Mouse (Mus musculus): ENCODE results near the gene Dcaf15.

The Dcaf15 gene

DNA sequence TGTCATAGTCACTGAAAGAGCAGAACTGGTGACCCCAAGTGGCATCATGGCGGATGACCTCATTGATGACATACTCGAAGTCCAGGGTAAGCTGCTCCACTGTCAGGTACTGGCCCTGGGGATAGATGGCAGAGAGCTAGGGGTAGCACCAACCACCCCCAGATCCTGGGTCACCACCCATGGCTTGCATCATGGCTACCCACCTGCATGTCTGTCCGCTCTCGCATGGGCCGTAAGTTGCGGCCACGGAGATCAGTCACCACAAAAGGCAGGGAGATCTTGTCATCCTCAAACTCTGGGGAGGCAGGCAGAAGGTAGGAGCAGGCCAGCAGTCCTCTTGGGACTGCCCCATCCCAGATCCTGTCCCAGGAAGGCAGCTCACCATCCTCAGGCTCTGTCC is 6.2 kb downstream of the Dcaf15 start:
- no peak for DNase-seq

DNA sequence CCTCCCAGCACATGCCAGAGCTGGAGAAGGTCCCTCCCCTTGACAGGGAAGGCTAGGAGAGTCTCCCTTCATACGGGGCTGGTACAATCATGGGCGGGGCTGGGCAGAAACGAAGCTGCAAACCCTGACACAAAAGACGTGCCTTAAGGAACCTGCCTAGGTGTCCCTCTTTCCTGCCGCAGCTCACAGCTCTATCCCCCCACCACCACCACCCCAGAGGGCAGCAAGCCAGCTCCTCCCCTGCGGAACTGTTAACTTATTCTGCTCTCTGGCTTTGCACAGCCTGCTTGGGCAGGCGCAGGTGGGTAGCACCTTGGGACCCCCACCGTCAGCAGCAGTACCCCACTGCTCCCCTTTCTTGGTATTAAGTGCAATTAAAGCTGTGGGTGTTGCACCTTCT is 8.5 kb downstream of the Dcaf15 start:
- no peak for DNase-seq

DNA sequence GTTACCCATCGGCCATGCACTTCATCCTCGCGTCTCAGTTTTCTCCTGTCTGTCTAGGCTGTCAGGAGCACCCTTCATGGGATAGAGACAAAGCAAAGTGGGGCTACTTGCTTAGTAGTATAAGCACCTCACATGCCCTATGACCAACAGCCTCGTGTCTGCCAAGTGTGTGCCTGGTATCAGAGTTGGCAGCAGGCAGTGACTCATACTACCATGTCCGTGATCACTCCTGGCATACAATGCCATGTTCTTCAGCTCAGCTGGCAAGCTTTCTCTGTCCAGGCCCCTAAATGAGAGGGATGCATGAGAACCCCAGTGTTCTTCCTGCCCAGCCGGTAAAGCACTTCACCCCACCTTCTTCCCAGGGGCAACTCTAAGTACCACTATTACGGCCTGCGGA is 14.0 kb downstream of the Dcaf15 start:
- DNase-seq: no peak

DNA sequence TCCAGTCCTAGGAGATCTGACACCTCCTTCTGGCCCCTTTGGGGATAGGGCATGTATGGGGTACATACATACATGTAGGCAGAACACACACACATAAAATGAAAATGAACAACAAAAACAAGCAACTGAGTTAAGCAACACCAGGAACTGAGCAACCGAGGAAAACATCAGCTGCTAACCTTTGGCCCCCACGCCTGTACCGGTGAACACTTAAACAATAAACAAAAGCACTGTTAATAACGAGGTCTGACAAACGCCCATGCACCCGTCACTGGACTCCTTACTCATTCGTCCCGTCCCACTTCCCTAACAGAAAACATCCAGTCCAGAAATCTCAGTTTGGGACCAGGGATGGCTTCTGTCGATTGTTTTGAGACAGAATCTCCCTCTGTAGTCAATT is 15.3 kb downstream of the Dcaf15 start:
- DNase-seq: no peak

DNA sequence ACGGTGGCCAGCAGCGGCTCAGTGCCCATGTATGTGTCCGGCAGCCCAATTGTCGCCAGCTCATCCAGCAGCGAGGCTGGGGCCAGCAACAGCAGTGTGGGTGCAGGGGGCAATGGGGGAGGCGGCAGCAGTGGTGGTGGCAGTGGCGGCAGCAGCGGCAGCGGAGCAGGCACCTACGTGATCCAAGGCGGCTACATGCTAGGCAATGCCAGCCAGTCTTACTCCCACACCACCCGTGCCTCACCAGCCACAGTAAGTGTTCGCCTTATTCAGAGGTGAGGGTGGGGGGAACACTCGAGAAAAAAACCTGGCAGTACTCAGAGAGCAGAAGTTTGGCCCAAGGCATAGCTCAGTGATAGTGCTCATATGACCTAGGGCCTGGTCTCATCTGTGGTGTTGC is 16.7 kb downstream of the Dcaf15 start:
- DNase-seq: peak; percentile 45

DNA sequence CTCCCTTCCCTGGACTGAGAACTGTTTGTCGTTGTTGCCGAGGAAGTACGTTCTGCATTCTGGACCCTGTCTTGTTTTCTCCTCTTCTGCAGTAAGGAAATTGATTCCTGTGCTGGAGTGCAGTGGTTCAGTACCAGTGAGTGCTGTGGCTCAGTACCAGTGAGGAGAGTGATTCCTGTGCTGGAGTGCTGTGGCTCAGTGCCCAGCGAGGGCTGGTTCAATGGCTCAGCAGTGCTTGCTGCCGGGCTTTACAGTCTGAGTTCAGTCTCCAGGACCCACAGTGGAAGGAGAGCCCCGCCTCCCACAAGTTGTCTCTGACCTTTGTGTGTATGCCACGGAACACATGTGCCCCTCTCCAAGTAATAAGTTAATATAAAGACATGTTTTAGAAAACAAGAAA is 17.4 kb downstream of the Dcaf15 start:
- no peak for DNase-seq

DNA sequence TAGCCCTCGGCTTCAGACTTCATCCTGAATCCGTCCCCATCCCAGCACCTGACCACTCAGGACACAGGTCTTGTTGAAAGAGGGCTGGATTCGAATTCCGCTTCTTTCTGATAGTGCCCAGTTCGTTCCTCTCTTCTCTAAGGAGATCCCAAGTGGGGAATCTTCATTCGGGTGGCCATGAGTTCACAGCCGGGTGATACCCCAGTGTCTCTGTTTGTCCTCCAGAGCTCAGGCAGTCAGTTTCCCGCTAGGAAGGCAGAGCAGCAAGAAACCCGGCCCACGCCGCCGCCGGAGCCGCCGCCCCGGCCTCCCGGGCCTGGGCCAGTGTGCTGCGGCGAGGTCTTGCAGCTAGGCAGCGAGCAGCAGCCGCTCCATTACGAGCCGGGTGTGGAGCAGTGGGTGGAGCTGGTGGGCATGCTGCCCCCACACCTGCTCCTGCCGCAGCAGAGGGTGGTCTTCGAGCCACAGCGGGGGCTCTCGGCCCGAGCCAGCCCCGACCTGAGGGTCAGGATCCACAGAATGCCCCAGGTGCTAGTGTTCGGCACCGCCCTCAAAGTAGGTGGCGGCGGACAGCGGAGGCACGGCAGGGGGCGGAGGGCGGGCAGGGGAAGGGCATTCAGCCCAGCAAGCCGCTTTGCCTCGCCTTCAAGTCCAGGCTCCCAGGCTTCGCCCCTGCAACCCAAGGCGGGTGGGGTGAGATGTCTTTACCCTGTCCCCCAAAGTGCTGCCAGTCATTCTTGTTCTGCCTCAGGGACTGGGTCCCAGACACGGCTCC is 20.0 kb downstream of the Dcaf15 start:
- no peak for DNase-seq

DNA sequence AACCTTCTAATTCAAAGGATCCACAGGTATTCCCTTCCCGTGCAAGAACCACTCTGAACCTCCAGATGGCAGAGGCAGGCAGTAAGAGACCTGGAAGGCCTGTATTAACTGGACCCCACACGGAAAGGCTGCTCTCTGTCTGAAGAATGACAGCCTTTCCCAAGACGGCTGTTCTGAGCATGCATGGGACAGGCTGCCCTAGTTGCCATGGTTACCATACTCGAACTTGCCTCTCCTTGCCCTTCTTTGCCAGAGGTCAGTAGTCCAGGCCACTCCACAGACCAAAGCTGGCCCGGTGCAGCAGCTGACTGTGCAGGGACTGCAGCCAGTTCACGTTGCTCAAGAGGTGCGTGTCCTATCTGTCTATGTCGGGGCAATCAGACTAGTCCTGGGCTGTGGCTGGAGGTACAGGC is 20.7 kb downstream of the Dcaf15 start:
- DNase-seq: no peak

DNA sequence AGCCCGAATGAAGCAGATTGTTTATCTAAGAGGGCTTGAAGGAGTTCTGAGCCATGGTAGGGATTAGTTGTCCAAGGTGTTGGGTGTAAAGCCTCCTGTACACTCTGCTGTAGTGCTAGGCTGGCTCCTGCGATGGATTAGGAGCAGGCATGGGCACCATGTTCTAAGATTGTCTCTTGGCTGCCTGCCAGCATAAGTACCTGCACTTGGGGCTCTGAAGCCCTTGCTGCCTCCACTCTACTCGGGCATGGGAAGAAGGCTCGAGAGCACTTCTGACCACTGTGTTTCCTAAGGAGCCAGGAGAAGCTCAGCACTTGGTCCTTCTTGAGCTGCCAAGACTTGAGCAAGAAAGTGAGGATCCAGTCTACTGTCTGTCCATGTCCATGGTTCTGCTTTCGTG is 25.4 kb downstream of the Dcaf15 start:
- DNase-seq: no peak

DNA sequence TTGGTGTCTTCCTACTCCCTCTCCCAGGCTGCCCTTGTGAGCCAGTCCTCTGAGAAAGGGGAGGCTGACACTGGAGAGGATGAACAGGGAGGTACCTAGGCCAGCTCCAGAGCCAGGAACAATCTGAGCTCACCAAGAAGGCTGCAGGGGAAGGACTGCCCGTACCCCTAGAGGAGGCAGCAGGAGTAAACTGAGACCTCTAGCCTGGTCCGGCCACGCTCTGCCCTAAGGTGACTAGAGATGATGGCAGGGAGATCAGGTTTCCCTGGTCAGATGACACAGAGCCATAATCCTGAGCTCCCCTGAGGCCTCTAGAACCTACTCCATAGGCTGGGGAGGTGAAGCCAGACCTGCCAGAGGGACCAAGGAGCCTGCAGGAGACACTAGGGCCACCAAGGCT is 27.7 kb downstream of the Dcaf15 start:
- no peak for DNase-seq

DNA sequence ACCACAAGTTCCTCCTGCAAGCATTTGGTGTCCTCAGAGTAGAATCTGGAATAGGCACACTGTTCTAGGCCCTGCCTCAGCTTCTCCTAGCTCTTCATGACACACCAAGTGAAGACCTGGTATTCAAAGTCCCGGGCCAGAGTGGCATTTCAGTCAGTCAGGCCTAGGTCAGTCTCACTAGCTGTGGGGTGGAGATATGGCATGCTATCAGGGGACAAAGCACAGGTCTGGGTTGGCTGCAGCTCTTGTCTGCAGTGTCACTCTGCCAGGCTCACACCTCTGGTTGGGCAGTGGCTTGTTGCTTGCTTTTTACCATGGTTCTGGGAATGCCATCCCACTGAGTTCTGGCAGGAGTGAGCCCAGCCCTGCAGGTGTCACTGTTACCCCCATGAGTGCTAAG is 28.2 kb downstream of the Dcaf15 start:
- DNase-seq: no peak

DNA sequence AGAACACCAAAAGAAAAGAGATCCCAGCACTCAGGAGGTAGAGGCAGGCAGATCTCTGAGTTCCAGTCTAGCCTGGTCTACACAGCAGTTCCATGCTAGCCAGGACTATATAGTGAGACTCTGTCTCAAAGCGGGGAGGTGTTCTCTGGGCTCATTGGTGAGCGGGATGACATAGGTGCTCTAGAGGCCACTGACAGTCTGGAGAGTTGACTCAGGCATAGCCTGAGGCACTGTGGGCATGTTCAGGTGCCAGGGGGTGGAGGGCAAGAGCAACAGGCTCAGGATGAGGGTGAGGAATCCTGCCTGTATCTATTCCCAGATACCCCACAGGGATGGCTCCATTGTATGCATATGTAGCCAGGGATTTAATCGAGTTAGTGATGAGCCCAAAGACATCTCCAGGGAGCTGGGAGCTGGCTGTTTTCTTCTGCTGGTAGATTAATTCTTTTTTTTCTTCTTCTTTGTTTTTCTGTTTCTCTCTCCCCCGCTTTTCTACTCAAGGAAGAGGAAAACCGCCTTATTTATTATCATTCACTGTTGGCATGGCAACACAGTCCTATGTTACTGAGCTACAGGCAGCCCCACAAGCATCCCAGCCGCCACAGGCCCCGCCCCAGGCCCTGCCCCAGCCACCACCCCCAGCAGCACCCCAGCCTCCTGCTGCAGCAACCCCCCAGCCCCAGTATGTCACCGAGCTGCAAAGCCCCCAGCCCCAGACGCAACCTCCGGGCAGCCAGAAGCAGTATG is 31.2 kb downstream of the Dcaf15 start:
- DNase-seq: no peak

DNA sequence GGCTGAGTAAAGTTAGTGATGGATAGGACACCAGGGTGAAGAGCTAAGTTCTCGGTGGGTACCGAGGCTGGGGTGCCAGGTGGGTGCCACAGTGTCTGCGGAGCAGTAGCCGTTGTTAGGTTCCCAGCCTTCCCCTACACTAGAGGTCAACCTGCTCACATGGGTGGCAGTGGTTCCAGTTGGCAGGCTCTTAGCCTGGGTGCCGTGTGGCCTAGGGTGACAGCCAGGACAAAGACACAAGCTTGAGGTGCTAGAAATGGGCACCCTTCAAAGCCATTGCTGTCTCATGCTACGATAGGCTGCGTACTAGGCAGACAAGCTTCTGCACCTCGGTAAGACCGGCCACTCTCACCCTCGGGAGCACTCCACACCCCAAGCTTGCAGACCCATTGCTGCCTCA is 32.2 kb downstream of the Dcaf15 start:
- no peak for DNase-seq

DNA sequence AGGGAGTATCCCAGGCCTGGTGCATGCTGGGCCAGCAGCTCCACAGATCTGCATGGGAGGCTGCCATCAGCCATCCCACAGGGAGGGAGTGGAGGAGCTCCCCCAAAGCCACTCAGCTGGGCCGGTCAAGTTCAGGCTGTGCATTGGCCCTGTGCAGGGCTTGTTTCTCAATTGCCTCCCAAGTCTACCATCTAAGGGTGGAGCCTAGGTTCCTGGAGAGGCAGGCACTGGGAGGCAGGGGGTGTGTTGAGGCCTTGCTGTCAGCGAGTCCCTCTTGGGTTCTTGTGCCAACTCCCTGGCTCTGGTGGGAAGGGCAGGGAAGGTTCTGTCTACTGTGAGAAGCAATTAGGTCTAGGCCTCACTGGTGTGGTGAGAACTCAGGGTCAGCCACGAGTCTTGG is 32.6 kb downstream of the Dcaf15 start:
- DNase-seq: no peak

DNA sequence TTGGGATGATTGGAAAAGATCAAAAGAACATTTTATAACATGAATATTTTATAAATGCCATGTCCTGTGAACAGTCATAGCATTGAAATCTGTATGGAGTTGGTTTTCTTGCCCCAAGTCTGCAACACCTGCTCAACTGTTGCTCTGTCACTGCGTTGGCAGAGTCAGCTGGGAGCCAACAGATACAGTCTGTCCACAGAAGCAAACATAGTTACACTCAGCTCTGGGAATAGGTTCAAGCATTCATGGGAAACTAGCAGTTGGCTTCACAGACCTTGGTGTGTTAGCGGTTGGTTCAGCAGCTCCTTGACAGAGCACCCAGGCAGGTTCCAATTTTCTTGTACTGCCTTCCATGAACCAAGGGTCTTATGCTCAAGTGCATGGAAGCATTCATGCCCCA is 33.9 kb downstream of the Dcaf15 start:
- peak; percentile 80 for DNase-seq

DNA sequence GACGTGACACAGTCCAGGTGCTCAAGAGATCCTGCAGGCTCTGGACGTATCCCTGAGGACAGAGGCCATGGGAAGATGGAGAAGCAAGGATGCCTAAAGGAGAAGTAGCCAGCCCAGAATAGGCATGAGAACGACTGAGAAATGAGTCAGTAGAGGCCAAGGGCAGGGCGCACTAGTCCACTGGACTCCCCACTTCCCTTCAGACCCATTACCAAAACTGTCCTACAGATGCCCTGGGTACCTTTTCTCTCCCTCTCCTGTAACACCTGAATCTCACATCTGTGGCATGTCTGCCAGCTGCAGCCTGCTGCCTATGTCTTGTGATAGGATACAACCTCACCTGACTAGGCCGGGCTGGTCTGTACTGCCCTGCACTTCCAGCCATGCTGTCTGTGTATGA is 34.3 kb downstream of the Dcaf15 start:
- no peak for DNase-seq

DNA sequence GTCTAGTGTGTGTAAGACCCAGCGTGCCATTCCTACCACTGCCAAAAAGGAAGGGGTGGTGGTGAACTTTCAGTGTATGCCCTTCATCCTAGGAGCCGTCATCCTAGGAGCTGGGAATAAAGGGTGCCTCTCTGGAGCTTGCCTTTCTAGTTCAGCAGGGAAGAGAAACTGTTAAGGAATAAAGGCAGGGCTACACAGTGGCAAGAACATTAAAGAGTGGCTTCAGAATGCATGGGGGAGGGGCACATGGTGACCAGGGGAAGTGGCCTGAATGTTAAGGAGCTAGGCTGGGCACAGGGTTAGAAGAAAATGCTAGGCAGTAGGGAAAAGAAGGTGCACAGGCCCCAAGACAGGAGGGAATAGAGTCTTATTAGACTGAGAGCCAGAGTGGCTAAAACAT is 34.8 kb downstream of the Dcaf15 start:
- DNase-seq: no peak

DNA sequence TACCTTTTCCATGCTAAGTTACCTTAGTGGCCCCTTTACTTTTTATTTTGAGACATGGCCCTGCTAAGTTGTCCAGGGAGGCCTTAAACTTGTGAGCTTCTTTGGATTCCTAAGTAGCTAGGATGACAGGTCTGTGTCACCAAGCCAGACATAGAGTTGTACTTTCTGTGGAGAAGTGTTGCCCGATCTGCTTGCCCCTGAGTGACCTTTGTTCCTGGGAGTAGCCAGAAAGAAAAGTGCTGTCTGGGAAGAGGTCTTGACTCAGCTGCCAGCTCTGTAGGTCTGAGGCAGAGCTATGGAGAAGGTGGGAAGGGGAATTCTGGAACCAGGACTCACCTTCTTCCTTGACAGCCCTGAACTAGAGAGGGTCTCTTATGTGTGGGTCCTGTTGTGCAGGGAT is 35.4 kb downstream of the Dcaf15 start:
- no peak for DNase-seq

DNA sequence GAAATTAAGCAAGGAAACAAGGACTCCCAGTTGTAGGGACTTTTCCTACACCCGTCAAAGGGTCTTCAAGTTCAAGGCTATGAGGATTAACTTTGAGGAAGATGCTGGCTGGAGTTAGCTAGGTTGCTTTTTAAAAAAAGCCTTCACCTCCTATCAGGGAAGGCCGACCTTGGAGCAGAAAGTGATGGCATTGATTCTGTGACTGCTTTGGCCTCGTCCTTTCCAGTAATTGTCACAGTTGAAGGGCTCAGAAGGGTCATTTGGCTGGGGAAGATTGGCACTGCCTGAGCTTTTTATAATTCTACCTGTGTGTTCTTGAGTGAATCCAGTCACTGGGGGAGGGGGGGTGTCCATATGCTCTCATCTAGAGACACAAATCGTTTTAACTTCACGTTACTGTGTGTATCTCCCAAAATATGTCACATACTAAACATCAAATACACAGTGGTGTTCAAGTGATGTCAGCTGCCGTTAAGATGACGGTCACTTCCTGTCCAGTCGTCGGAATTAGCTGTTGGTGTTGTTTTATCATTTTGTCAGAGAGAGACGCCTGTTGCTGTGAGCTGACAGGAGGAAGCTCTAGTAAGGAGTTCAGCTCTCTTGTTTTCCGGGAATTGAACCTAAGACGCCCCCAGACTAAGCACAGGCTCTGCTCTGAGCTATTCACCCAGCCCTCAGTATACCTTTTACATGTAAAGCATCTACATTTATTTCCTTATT is 36.1 kb downstream of the Dcaf15 start:
- DNase-seq: no peak

DNA sequence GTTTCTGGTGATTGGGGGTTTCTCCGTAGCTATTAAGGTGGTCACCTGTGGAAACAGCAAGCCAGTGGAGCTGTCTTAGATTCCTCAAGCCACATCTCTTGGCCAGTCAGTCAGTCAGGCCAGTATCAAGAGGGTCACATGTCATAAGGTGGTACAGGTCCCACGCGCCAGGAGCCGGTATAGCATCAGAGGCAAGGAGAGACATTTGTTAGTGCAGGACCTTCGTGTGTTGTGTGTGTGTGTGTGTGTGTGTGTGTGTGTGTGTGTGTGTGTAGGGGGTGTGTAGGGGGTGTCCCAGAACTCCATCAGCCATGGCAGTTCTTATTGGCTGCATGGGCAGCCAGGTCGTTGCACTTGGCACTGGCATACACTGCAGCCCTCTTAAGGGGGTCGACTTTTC is 36.7 kb downstream of the Dcaf15 start:
- DNase-seq: no peak

DNA sequence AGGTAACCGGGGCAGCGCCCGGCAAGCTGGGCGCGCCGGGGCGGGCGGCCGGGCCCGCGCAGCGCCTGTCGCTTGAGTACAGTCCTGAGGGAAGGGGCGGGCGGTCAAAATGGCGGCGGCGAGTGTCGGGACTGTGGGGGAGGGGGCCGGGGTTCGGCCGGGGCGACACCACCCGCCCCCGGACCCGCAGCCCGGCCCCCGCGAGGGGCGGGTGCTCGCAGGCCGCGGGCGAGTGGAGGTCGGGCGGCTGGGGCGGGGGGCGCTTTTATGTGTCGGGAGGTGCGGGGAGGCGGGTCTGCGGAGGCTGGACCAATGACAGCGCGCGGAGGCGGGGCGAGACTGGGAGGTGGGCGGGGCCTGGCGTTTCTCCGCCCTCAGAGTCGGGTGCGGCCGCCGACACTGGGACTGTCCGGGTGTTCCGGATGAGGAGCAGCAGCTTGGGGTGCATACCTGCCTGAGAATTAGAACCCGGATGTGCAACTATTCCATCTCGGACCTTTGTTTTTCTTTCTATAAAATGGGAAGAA is 37.5 kb downstream of the Dcaf15 start:
- peak; percentile 93 for DNase-seq

DNA sequence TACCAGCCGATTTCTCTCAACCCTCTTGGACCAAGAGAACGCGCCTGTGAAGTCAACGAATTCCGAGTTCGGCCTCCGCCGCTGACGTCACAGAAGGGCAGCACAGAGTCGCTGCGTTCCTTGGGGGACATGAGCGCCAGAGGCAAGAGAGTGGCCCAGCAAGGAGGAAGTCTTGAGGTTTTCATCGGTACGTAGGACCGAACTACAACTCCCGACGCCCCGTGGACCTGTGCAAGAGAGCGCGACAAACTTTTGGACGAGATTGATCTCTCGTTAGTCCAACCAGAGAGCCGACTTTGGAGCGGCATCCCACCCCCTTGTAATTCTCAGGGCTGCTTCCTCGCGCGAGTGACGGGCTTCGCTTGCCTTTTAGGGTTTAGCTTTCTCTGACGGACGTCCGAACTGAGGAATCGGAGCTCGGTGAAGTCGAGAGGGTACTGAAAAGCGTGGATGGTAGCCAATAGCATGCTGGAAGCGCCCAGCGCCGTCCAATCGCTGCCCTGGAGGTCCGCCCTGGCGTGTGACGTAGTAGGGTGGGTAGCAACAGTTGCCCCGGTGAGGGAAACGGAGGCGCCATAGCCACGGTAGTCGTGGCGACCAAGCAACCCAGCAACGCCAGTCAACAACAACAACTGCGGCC is 38.2 kb downstream of the Dcaf15 start, which contains the start of gene Rfx1:
Gene Rfx1, plus strand, starts transcription at position 544 of the 640 bp plus-strand sequence.
- peak; percentile 100 for DNase-seq

DNA sequence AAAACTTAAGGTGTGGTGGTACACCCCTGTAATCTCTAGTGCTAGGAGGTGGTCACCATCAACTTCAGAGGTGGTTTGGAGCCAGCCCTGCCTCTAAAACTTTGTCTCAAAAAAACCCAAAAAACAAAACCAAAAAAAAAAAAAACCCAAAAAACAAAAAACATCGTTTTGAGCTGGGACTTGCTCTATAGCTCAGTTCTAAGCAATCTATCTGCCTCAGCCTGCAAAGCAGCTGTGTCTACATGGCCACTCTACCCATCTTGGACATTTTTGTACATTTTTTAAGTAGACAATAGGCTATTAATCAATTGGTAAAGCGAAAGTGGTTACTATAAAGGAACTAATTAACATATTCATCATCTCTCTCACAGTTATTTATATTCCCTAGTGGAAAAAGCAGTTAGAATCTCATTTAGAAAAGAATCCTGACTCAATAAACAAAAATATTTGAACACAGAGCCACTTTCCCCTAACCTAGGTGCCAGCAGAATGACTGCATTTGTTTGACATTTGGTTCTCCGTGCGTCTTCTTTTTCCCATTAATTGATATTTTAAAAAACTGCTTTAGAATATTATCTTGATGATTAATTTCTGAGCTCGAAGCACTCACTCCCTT is 39.0 kb downstream of the Dcaf15 start:
- no peak for DNase-seq
